ENCODE assay signal across 8 mouse cellular contexts in the genomic region with DNA sequence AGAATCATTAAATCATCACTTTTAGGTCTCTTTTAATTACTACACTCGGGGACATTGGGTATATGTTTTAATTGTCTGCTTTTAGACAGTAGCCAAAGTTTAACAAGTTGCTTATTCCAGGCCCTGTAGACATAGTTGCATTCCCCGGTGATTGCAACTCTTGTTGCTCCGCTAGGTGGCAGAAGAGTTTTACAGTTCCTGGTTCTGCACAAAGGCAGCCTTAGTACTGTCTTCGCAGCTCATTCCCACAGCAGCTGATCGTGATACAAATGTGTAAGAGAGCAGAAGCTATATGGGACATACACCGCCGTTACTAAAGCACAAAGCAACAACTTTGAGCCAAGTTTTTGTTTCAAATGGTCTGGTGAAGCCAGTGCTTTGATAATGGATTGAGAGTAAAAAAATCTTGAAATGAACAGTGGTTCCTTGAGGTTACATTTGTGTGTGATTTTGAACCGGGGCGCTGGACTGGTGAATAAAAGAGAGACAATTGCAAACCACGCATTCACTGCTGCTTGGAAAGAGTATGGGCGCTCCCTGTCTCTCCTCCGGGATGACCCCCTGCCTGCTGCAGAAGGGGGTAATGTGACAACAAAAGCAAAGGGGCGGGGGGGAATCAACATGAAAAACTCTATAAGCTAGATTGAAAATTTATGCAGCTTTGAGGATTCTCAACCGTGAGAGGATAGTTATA.
DNase-seq lines count a peak whose midpoint lies in the region; ATAC-seq lines count a peak whose summit lies in the region.

No protein-coding gene starts in this region.

- ATAC-seq in intestine, embryonic 14.5 days (replicated peaks; ENCODE audit: low FRiP score, low TSS enrichment, low read depth), result peak; percentile 78
- peak; percentile 80 for ATAC-seq in stomach, embryonic 14.5 days (ENCODE audit: insufficient number of reproducible peaks, insufficient read depth, low FRiP score, low read depth)

- no peaks in the 10 kb centered on the region for H3K9me3 ChIP-seq in intestine, embryonic 14.5 days (ENCODE audit: control insufficient read depth, low read length)
- no peaks in the 10 kb centered on the region for H3K9me3 ChIP-seq in midbrain, embryonic 10.5 days (replicated peaks)
- no peaks in the 10 kb centered on the region for H3K9me3 ChIP-seq in stomach, embryonic 14.5 days (ENCODE audit: control insufficient read depth, low read depth, low read length)

- H3K27me3 ChIP-seq in intestine, embryonic 14.5 days (replicated peaks; ENCODE audit: control insufficient read depth, insufficient read depth, low read length), result no peaks in the 10 kb centered on the region
- no peaks in the 10 kb centered on the region for H3K27me3 ChIP-seq in midbrain, embryonic 10.5 days (ENCODE audit: low read depth, poor library complexity, severe bottlenecking)
- H3K27me3 ChIP-seq in stomach, embryonic 14.5 days (ENCODE audit: control insufficient read depth, insufficient read depth, low read length), result no peaks in the 10 kb centered on the region

- no peak overlapping the region for H3K27ac ChIP-seq in intestine, embryonic 14.5 days (ENCODE audit: low read depth)
- H3K27ac ChIP-seq in midbrain, embryonic 10.5 days (replicated peaks), result peak overlapping the region; percentile 67
- H3K27ac ChIP-seq in stomach, embryonic 14.5 days (ENCODE audit: low read length), result no peak overlapping the region

- H3K4me1 ChIP-seq in intestine, embryonic 14.5 days (replicated peaks; ENCODE audit: control insufficient read depth, insufficient read depth, low read length), result no peaks in the 10 kb centered on the region; the same call in 1 of the 2 replicates
- H3K4me1 ChIP-seq in midbrain, embryonic 10.5 days, result peaks cover 21% of the 10 kb centered on the region
- no peaks in the 10 kb centered on the region for H3K4me1 ChIP-seq in stomach, embryonic 14.5 days (ENCODE audit: control insufficient read depth, insufficient read depth, low read length)

- H3K36me3 ChIP-seq in intestine, embryonic 14.5 days (ENCODE audit: control insufficient read depth, insufficient read depth, low read length), result no peaks in the 10 kb centered on the region
- no peaks in the 10 kb centered on the region for H3K36me3 ChIP-seq in midbrain, embryonic 10.5 days
- no peaks in the 10 kb centered on the region for H3K36me3 ChIP-seq in stomach, embryonic 14.5 days (ENCODE audit: control insufficient read depth, insufficient read depth, low read length)

- peak; percentile 51 for DNase-seq in ZHBTc4 (ENCODE audit: low read depth, low spot score)
- DNase-seq in cerebellum, postnatal 14 days, result peak; percentile 92 to 94
- peak; percentile 74 to 86 for DNase-seq in frontal cortex, postnatal 14 days (ENCODE audit: low spot score in 2 of 2)
- peak; percentile 83 for DNase-seq in intestine, embryonic 14.5 days (ENCODE audit: low spot score)
- peak; percentile 85 to 89 for DNase-seq in left cerebral cortex, adult 18-20 months (ENCODE audit: low spot score in 2 of 2)
- DNase-seq in midbrain, embryonic 10.5 days (ENCODE audit: low spot score), result peak; percentile 72
- DNase-seq in spleen, postnatal 4 days (ENCODE audit: low spot score in 2 of 2), result no peak

- no peak overlapping the region for H3K4me3 ChIP-seq in intestine, embryonic 14.5 days (ENCODE audit: low read depth, low read length)
- peak overlapping the region; percentile 32; the same call in 1 of the 2 replicates for H3K4me3 ChIP-seq in midbrain, embryonic 10.5 days
- H3K4me3 ChIP-seq in stomach, embryonic 14.5 days (ENCODE audit: low read depth, low read length), result no peak overlapping the region

- no peak overlapping the region for H3K9ac ChIP-seq in intestine, embryonic 14.5 days (ENCODE audit: low read length)
- H3K9ac ChIP-seq in stomach, embryonic 14.5 days (replicated peaks; ENCODE audit: low read depth, low read length), result no peak overlapping the region; the same call in 1 of the 2 replicates

- 30% methylated on average over 14 of the region's 14 CpGs for WGBS in intestine, embryonic 14.5 days
- 23% methylated on average over 14 of the region's 14 CpGs for WGBS in midbrain, embryonic 10.5 days
- whole genome bisulfite sequencing in stomach, embryonic 14.5 days, result 27% methylated on average over 14 of the region's 14 CpGs

- peak overlapping the region; percentile 39; the same call in 1 of the 2 replicates for H3K4me2 ChIP-seq in intestine, embryonic 14.5 days (ENCODE audit: low read length)
- H3K4me2 ChIP-seq in stomach, embryonic 14.5 days (replicated peaks; ENCODE audit: low read depth, low read length), result peak overlapping the region; percentile 27; the same call in 1 of the 2 replicates

Comparison
In these comparisons a context has a peak if more than half of its experiments do, and no peak if none do; other contexts are left out.
1. DNase-seq: peak in ZHBTc4 (single experiment), cerebellum, postnatal 14 days (2 of 2), frontal cortex, postnatal 14 days (2 of 2), intestine, embryonic 14.5 days (single experiment), left cerebral cortex, adult 18-20 months (2 of 2) and midbrain, embryonic 10.5 days (single experiment); none in spleen, postnatal 4 days (0 of 2).